Mouse (Mus musculus): ENCODE results near the gene Srsf4. TPM values are rescaled to one million over a fixed set of nuclear protein-coding genes. Genes with fewer than 3 reads are reported as not detected.

The Srsf4 gene
- polyA plus RNA-seq, 1 experiment from 2014 or later: 87.0 TPM

GRCm38 (mm10) chr4:131906423-131906822 is 33.0 kb downstream of the Srsf4 start:
- no peak overlapping the region for H3K27ac ChIP-seq
- peaks cover 10% of the 10 kb centered on the region; the same call in 1 of the 2 replicates for H3K4me1 ChIP-seq (replicated peaks; ENCODE audit: control insufficient read depth, insufficient read depth, low read length)

GRCm38 (mm10) chr4:131907912-131908311 is 34.5 kb downstream of the Srsf4 start:
- DNase-seq (ENCODE audit: low spot score): no peak
- Histone ChIP-seq H3K27ac (no peak overlapping the region), H3K4me2 (replicated peaks) (no peak overlapping the region), H3K27me3 (ENCODE audit: control insufficient read depth, insufficient read depth, low read length) (peaks cover 9% of the 10 kb centered on the region), H3K36me3 (replicated peaks; ENCODE audit: control insufficient read depth, insufficient read depth) (peaks cover 22% of the 10 kb centered on the region), H3K9me3 (ENCODE audit: control insufficient read depth, low read length) (no peaks in the 10 kb centered on the region), H3K4me3 (replicated peaks; ENCODE audit: low read length) (no peak overlapping the region), H3K4me1 (replicated peaks; ENCODE audit: control insufficient read depth, insufficient read depth, low read length) (peaks cover 10% of the 10 kb centered on the region; the same call in 1 of the 2 replicates), H3K9ac (no peak overlapping the region)
- no peak for ATAC-seq (ENCODE audit: low FRiP score)
- 95% methylated on average over 3 of the region's 3 CpGs for WGBS

More at GRCm38 (mm10) chr4:131906423-131906822, 33.0 kb downstream of the Srsf4 start:
- no peak overlapping the region for H3K4me2 ChIP-seq (replicated peaks)
- 67% methylated on average over 6 of the region's 6 CpGs for WGBS
- H3K27me3 ChIP-seq (ENCODE audit: control insufficient read depth, insufficient read depth, low read length): no peaks in the 10 kb centered on the region
- no peaks in the 10 kb centered on the region for H3K9me3 ChIP-seq (ENCODE audit: control insufficient read depth, low read length)
- DNase-seq (ENCODE audit: low spot score) (no peak), ATAC-seq (ENCODE audit: low FRiP score) (no peak)
- H3K36me3 ChIP-seq (replicated peaks; ENCODE audit: control insufficient read depth, insufficient read depth): peaks cover 32% of the 10 kb centered on the region
- no peak overlapping the region for H3K9ac ChIP-seq
- H3K4me3 ChIP-seq (replicated peaks; ENCODE audit: low read length): no peak overlapping the region

GRCm38 (mm10) chr4:131910237-131910994 is 37.0 kb downstream of the Srsf4 start:
- WGBS: 8% methylated on average over 21 of the region's 21 CpGs
- no peak for DNase-seq (ENCODE audit: low spot score)
- Histone ChIP-seq H3K36me3 (replicated peaks; ENCODE audit: control insufficient read depth, insufficient read depth) (peaks cover 8% of the 10 kb centered on the region; the same call in 1 of the 2 replicates), H3K4me2 (replicated peaks) (peak overlapping the region; percentile 6), H3K9me3 (ENCODE audit: control insufficient read depth, low read length) (no peaks in the 10 kb centered on the region), H3K27me3 (ENCODE audit: control insufficient read depth, insufficient read depth, low read length) (peaks cover 33% of the 10 kb centered on the region), H3K4me3 (replicated peaks; ENCODE audit: low read length) (no peak overlapping the region), H3K9ac (no peak overlapping the region), H3K27ac (no peak overlapping the region), H3K4me1 (replicated peaks; ENCODE audit: control insufficient read depth, insufficient read depth, low read length) (peaks cover 17% of the 10 kb centered on the region)
- no peak for ATAC-seq (ENCODE audit: low FRiP score)

- H3K27ac ChIP-seq: no peak overlapping the region
- peaks cover 23% of the 10 kb centered on the region for H3K4me1 ChIP-seq (replicated peaks; ENCODE audit: control insufficient read depth, insufficient read depth, low read length)
- DNase-seq (ENCODE audit: low spot score) (no peak), ATAC-seq (ENCODE audit: low FRiP score) (no peak)
- no peak overlapping the region for H3K4me2 ChIP-seq (replicated peaks)
- H3K9me3 ChIP-seq (ENCODE audit: control insufficient read depth, low read length): no peaks in the 10 kb centered on the region
- no peak overlapping the region for H3K4me3 ChIP-seq (replicated peaks; ENCODE audit: low read length)
- no peaks in the 10 kb centered on the region for H3K36me3 ChIP-seq (replicated peaks; ENCODE audit: control insufficient read depth, insufficient read depth)
- no peak overlapping the region for H3K9ac ChIP-seq
- peaks cover 44% of the 10 kb centered on the region for H3K27me3 ChIP-seq (ENCODE audit: control insufficient read depth, insufficient read depth, low read length)
- WGBS: 62% methylated on average over 3 of the region's 5 CpGs
These were observed 38.1 kb downstream of the Srsf4 start for GRCm38 (mm10) chr4:131911521-131911920.

- DNase-seq (ENCODE audit: low spot score) (no peak), ATAC-seq (ENCODE audit: low FRiP score) (no peak)
- no peak overlapping the region for H3K9ac ChIP-seq
- H3K4me3 ChIP-seq (replicated peaks; ENCODE audit: low read length): no peak overlapping the region
- H3K4me2 ChIP-seq (replicated peaks): no peak overlapping the region
- no peaks in the 10 kb centered on the region for H3K36me3 ChIP-seq (replicated peaks; ENCODE audit: control insufficient read depth, insufficient read depth)
- no peak overlapping the region for H3K27ac ChIP-seq
- peaks cover 63% of the 10 kb centered on the region for H3K27me3 ChIP-seq (ENCODE audit: control insufficient read depth, insufficient read depth, low read length)
- no peaks in the 10 kb centered on the region for H3K9me3 ChIP-seq (ENCODE audit: control insufficient read depth, low read length)
- 52% methylated on average over 10 of the region's 10 CpGs for WGBS
- H3K4me1 ChIP-seq (replicated peaks; ENCODE audit: control insufficient read depth, insufficient read depth, low read length): peaks cover 23% of the 10 kb centered on the region
These were observed 40.1 kb downstream of the Srsf4 start for GRCm38 (mm10) chr4:131913526-131913925.

- DNase-seq (ENCODE audit: low spot score) (no peak), ATAC-seq (ENCODE audit: low FRiP score) (no peak)
- no peaks in the 10 kb centered on the region for H3K36me3 ChIP-seq (replicated peaks; ENCODE audit: control insufficient read depth, insufficient read depth)
- 8% methylated on average over 9 of the region's 9 CpGs for WGBS
- no peak overlapping the region for H3K27ac ChIP-seq
- no peaks in the 10 kb centered on the region for H3K9me3 ChIP-seq (ENCODE audit: control insufficient read depth, low read length)
- peaks cover 69% of the 10 kb centered on the region for H3K27me3 ChIP-seq (ENCODE audit: control insufficient read depth, insufficient read depth, low read length)
- peaks cover 23% of the 10 kb centered on the region for H3K4me1 ChIP-seq (replicated peaks; ENCODE audit: control insufficient read depth, insufficient read depth, low read length)
- H3K9ac ChIP-seq: no peak overlapping the region
- no peak overlapping the region for H3K4me2 ChIP-seq (replicated peaks)
- H3K4me3 ChIP-seq (replicated peaks; ENCODE audit: low read length): no peak overlapping the region
These were observed 40.7 kb downstream of the Srsf4 start for GRCm38 (mm10) chr4:131914046-131914643.

GRCm38 (mm10) chr4:131914891-131915469 is 41.6 kb downstream of the Srsf4 start:
- H3K27ac ChIP-seq: no peak overlapping the region
- 1% methylated on average over 31 of the region's 31 CpGs for WGBS
- H3K4me1 ChIP-seq (replicated peaks; ENCODE audit: control insufficient read depth, insufficient read depth, low read length): peaks cover 23% of the 10 kb centered on the region
- peak overlapping the region; percentile 40 for H3K9ac ChIP-seq
- no peaks in the 10 kb centered on the region for H3K36me3 ChIP-seq (replicated peaks; ENCODE audit: control insufficient read depth, insufficient read depth)
- H3K4me3 ChIP-seq (replicated peaks; ENCODE audit: low read length): peak overlapping the region; percentile 23
- peaks cover 78% of the 10 kb centered on the region for H3K27me3 ChIP-seq (ENCODE audit: control insufficient read depth, insufficient read depth, low read length)
- ATAC-seq (ENCODE audit: low FRiP score) (no peak), DNase-seq (ENCODE audit: low spot score) (no peak)
- H3K9me3 ChIP-seq (ENCODE audit: control insufficient read depth, low read length): no peaks in the 10 kb centered on the region
- peak overlapping the region; percentile 50 for H3K4me2 ChIP-seq (replicated peaks)

- Histone ChIP-seq H3K9ac (peak overlapping the region; percentile 40), H3K4me1 (replicated peaks; ENCODE audit: control insufficient read depth, insufficient read depth, low read length) (peaks cover 20% of the 10 kb centered on the region), H3K36me3 (replicated peaks; ENCODE audit: control insufficient read depth, insufficient read depth) (no peaks in the 10 kb centered on the region), H3K4me3 (replicated peaks; ENCODE audit: low read length) (no peak overlapping the region), H3K27me3 (ENCODE audit: control insufficient read depth, insufficient read depth, low read length) (peaks cover 86% of the 10 kb centered on the region), H3K4me2 (replicated peaks) (peak overlapping the region; percentile 50), H3K27ac (no peak overlapping the region), H3K9me3 (ENCODE audit: control insufficient read depth, low read length) (no peaks in the 10 kb centered on the region)
- 20% methylated on average over 13 of the region's 13 CpGs for WGBS
- ATAC-seq (ENCODE audit: low FRiP score) (no peak), DNase-seq (ENCODE audit: low spot score) (no peak)
These were observed 42.5 kb downstream of the Srsf4 start for GRCm38 (mm10) chr4:131915821-131916328.

GRCm38 (mm10) chr4:131916425-131916824 is 43.0 kb downstream of the Srsf4 start:
- Histone ChIP-seq H3K27ac (no peak overlapping the region), H3K9me3 (ENCODE audit: control insufficient read depth, low read length) (no peaks in the 10 kb centered on the region), H3K9ac (no peak overlapping the region), H3K4me2 (replicated peaks) (no peak overlapping the region), H3K36me3 (replicated peaks; ENCODE audit: control insufficient read depth, insufficient read depth) (no peaks in the 10 kb centered on the region), H3K4me1 (replicated peaks; ENCODE audit: control insufficient read depth, insufficient read depth, low read length) (peaks cover 21% of the 10 kb centered on the region), H3K4me3 (replicated peaks; ENCODE audit: low read length) (no peak overlapping the region), H3K27me3 (ENCODE audit: control insufficient read depth, insufficient read depth, low read length) (peaks cover 92% of the 10 kb centered on the region)
- no peak for DNase-seq (ENCODE audit: low spot score)
- no peak for ATAC-seq (ENCODE audit: low FRiP score)
- WGBS: 5% methylated on average over 15 of the region's 15 CpGs
